Mouse (Mus musculus) MEL (cell line): ENCODE measurements around the gene Grid1.

Experiments
- CTCF ChIP-seq, 3 experiments: IDR thresholded peaks in 2 of 3; conservative IDR thresholded peaks in 1 of 3; 2 replicates each; pipeline ENCODE4 v1.5.1; 2011 to 2012; ENCODE audit warnings: low read length in 3 of 3, low read depth in 2 of 3, mild to moderate bottlenecking in 2 of 3, improper control_type of control experiment in 1 of 3, inconsistent platforms in 1 of 3, mixed read lengths in 1 of 3, moderate library complexity in 1 of 3; ENCODE audit not compliant: control insufficient read depth in 1 of 3, insufficient read depth in 1 of 3, poor library complexity in 1 of 3, severe bottlenecking in 1 of 3
- GABPA ChIP-seq: IDR thresholded peaks from 2 replicates; pipeline ENCODE4 v1.6.1; 2012; ENCODE audit warnings: low read depth, mild to moderate bottlenecking, inconsistent platforms, low read length, improper control_type of control experiment, moderate library complexity
- HCFC1 ChIP-seq: IDR thresholded peaks from 2 replicates; pipeline ENCODE4 v1.6.1; 2012; ENCODE audit warnings: low read depth, mild to moderate bottlenecking, inconsistent platforms, low read length, improper control_type of control experiment, moderate library complexity
- MAZ ChIP-seq: IDR thresholded peaks from 2 replicates; pipeline ENCODE4 v1.6.1; 2012; ENCODE audit warnings: low read depth, mild to moderate bottlenecking, inconsistent platforms, low read length, improper control_type of control experiment
- MEF2A ChIP-seq: IDR thresholded peaks from 2 replicates; pipeline ENCODE4 v1.6.1; 2014; ENCODE audit warnings: low read depth, mild to moderate bottlenecking, inconsistent platforms, low read length, improper control_type of control experiment; ENCODE audit not compliant: poor library complexity, insufficient replicate concordance, severe bottlenecking; ENCODE audit errors: extremely low read depth
- POLR2A ChIP-seq, 2 experiments: IDR thresholded peaks; 2 replicates each; pipeline ENCODE4 v1.6.1; 2011 to 2012; ENCODE audit warnings: low read length in 2 of 2, mild to moderate bottlenecking in 2 of 2, control low read depth in 1 of 2, improper control_type of control experiment in 1 of 2, low read depth in 1 of 2, moderate library complexity in 1 of 2; ENCODE audit not compliant: control insufficient read depth in 1 of 2, insufficient read depth in 1 of 2, poor library complexity in 1 of 2
- POLR2AphosphoS2 ChIP-seq: IDR thresholded peaks from 2 replicates; pipeline ENCODE4 v1.6.1; 2011; ENCODE audit warnings: low read length, improper control_type of control experiment
- RAD21 ChIP-seq: IDR thresholded peaks from 2 replicates; pipeline ENCODE4 v1.6.1; 2011; ENCODE audit warnings: mild to moderate bottlenecking, low read depth, low read length, improper control_type of control experiment
- SMC3 ChIP-seq: IDR thresholded peaks from 2 replicates; pipeline ENCODE4 v1.6.1; 2011; ENCODE audit warnings: low read depth, low read length, improper control_type of control experiment
- TAL1 ChIP-seq: IDR thresholded peaks from 2 replicates; pipeline ENCODE4 v1.6.1; 2012; ENCODE audit warnings: mild to moderate bottlenecking, inconsistent platforms, low read length, moderate library complexity, mixed read lengths
- USF1 ChIP-seq: IDR thresholded peaks from 2 replicates; pipeline ENCODE4 v1.6.1; 2014; ENCODE audit warnings: low read depth, mild to moderate bottlenecking, inconsistent platforms, low read length, improper control_type of control experiment, moderate library complexity
- ZMIZ1 ChIP-seq: IDR thresholded peaks from 2 replicates; pipeline ENCODE4 v1.6.1; 2012; ENCODE audit warnings: low read depth, mild to moderate bottlenecking, inconsistent platforms, low read length, improper control_type of control experiment, moderate library complexity

DNA sequence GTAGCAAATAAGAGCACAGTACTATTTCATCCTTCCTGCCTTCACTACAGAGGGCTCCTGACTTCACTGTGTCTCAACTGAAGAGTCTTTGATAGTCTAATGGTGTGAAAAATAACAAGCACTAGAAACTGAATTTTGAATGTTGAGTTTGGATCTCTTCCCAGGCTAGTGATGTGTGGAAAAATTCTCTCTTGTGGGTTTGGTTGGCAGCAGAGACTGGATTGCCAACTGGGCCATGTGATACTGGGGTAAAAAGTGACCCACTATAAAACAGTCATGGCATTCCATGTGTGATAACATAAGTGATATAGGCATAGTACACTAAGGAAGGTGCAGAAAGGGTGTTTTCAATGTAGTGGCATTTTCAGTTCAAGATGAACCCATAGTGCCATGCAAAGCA lies 699.5 kb downstream of the Grid1 start:
- TF ChIP-seq POLR2A (IDR thresholded peaks at IDR 0.05; ENCODE audit: control insufficient read depth in 1 of 2, insufficient read depth in 1 of 2, low read depth in 1 of 2, low read length in 2 of 2, poor library complexity in 1 of 2) = no peak
- no peak for TF ChIP-seq ZMIZ1
- TF ChIP-seq RAD21 = no peak
- TF ChIP-seq TAL1 = no peak
- no peak for TF ChIP-seq CTCF (IDR thresholded peaks at IDR 0.05 in 2 of 3, conservative IDR thresholded peaks at IDR 0.05 in 1 of 3; ENCODE audit: control insufficient read depth in 1 of 3, insufficient read depth in 1 of 3, low read depth in 2 of 3, low read length in 3 of 3, poor library complexity in 1 of 3, severe bottlenecking in 1 of 3)
- TF ChIP-seq MEF2A = no peak
- TF ChIP-seq USF1 = no peak
- TF ChIP-seq GABPA = no peak
- no peak for TF ChIP-seq POLR2AphosphoS2
- TF ChIP-seq SMC3 = no peak
- TF ChIP-seq MAZ = no peak
- TF ChIP-seq HCFC1 = no peak
